Mouse (Mus musculus): ENCODE results near the gene Sf3b1. TPM values are rescaled to one million over a fixed set of nuclear protein-coding genes. Genes with fewer than 3 reads are reported as not detected.

Gene Sf3b1
- polyA plus RNA-seq, 1 experiment from 2014 or later: 270 TPM

Other genes with a start within 250 kb of the Sf3b1 start
- 13.8 and 14.5 TPM in 2 replicates for gene Ankrd44, start 101.1 kb downstream of the Sf3b1 start, polyA plus RNA-seq (2015; fragmentation: Nextera tagmentation; extraction: Ambion mirVana)
- gene Coq10b, start 25.3 kb upstream of the Sf3b1 start, polyA plus RNA-seq (2015; fragmentation: Nextera tagmentation; extraction: Ambion mirVana): 22.0 and 24.4 TPM in 2 replicates
- gene Hspe1, start 60.7 kb upstream of the Sf3b1 start, polyA plus RNA-seq (2015; fragmentation: Nextera tagmentation; extraction: Ambion mirVana): 364 and 480 TPM in 2 replicates
- 382 and 410 TPM in 2 replicates for gene Hspd1, start 60.8 kb upstream of the Sf3b1 start, polyA plus RNA-seq (2015; fragmentation: Nextera tagmentation; extraction: Ambion mirVana)
- 153 TPM in 2 replicates for gene Mob4, start 103.8 kb upstream of the Sf3b1 start, polyA plus RNA-seq (2015; fragmentation: Nextera tagmentation; extraction: Ambion mirVana)
- gene Rftn2, start 199.3 kb upstream of the Sf3b1 start, polyA plus RNA-seq (2015; fragmentation: Nextera tagmentation; extraction: Ambion mirVana): 8.4 and 10.6 TPM in 2 replicates
- gene Mars2, start 209.7 kb upstream of the Sf3b1 start, polyA plus RNA-seq (2015; fragmentation: Nextera tagmentation; extraction: Ambion mirVana): 3.9 TPM in 2 replicates